Mouse (Mus musculus) right cerebral cortex, adult 2 months (tissue): ENCODE measurements around the gene Ascl2.

Experiments used
- DNase-seq, 2 experiments: peaks; one replicate each; pipeline ENCODE4 v3.0.0; 2021 to 2022; ENCODE audit warnings: low spot score in 2 of 2

Ascl2 gene

GRCm38 (mm10) chr7:143002679-143003078, 33.6 kb upstream of the Ascl2 start:
- no peak for DNase-seq

GRCm38 (mm10) chr7:142997403-142998150, 28.5 kb upstream of the Ascl2 start:
- DNase-seq: no peak

GRCm38 (mm10) chr7:142996998-142997397, 27.9 kb upstream of the Ascl2 start:
- no peak for DNase-seq

DNA sequence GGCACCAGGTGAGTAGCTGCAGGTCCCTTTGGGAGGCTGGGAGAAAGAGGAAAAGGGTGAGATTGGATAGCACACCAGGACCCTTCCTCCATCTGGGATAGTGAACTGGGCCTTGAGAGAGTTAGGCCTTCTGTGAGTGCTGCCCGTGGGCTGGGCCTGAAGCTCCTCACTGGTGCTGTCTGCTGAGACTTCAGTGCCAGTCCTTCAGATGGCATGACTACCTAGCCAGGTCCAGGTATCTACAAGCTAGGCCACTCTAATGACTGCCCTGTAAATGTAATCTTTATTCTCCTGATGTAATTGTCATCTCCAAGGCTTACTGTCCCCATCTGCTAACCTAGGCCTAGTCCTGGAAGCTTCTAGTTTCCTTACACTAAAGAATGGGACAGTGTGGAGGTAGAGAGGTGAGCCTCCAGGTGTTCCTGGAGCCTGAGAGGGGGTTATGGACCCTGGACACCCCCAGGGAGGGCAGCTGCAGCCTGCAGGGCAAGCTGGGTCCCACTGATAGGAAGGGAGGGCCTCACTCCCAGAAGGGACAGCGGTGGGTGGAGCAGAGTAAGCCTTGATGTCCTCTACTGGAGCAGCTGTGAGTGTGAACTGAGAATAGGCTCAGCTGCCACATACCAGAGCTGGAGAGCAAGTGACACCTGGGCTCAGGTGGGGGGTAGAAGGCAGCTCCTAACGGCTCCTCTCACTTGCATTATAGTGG, 26.7 kb upstream of the Ascl2 start:
- no peak for DNase-seq

DNA sequence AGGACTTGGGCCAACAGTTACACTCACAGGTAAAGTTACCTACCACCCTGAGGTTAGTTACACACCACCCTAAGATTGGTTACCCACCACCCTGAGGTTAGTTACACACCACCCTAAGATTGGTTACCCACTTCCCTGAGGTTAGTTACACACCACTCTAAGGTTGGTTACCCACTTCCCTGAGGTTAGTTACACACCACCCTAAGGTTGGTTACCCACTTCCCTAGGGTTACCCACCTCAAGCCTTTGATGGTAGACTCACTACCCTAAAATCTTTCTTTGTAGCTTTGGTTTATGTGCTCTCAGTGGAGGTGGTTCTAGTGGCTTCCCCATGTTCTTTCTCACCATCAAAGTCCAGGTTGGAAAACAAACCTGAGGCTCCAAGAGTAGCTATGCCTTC, 25.9 kb upstream of the Ascl2 start:
- no peak for DNase-seq

GRCm38 (mm10) chr7:142987718-142988117, 18.7 kb upstream of the Ascl2 start:
- DNase-seq: no peak

GRCm38 (mm10) chr7:142985146-142985545, 16.1 kb upstream of the Ascl2 start:
- DNase-seq: no peak

DNA sequence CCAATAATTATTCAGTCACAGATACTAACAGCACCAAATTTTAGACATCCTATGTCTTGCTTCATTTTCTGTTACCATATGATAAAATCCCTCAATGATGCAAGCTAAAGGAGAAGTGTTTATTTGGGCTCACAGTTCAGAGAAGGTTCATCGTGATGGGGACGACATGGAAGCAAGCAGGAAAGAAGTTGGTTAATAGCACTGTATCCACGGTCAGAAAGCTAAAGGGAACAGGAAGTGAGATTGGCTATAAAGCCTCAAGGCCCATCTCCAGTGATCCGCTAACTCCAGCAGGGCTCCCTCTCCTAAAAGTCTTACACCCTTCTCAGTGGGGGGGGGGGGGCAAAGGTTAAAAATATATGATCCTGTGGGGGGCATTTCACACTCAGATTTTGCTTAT, 12.8 kb upstream of the Ascl2 start:
- no peak for DNase-seq

DNA sequence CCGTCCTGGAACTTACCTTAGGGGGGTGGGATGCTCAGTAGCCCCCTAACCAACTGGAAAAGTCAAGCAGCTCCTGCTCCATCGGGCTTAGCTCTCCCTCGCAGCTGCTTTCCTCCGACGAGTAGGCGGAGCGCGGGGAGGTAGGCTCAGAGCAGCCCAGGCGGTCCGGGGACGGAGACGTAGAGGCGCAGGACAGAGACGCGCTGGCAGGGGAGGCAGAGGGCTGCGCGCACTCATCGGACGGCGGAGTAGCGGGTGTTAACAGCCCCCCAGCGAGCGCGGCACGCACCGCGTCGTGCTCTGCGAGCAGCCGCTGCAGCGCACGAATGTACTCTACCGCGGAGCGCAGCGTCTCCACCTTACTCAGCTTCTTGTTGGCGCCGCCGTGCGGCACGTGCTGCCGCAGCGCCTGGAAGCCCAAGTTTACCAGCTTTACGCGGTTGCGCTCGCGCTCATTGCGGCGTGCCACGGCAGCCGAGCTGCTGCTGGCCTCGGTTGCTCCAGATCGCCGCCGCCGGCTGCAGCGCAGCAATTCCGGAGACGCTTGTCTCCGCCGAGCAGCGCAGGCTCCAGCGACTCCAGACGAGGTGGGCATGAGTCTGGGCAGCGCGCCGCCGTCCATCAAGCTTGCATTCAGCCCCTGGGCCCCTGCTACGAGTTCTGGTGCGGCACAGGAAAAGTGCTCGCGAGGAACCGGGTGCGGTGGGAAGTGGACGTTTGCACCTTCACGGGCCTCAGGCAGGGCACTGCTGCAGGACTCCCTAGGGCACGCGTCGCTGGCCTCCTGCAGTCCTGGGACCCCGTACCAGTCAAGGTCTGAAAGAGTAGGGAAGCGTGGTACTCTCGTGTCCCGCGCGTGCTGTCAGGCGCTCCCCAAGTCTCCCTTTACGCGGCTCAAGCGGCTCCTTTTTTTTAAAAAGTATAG, 918 bp downstream of the Ascl2 start:
- DNase-seq: peak; percentile 68 to 75

- peak; percentile 12 to 15 for DNase-seq
Measured at GRCm38 (mm10) chr7:142967414-142967883, 1.6 kb downstream of the Ascl2 start.

- no peak for DNase-seq
Measured at GRCm38 (mm10) chr7:142959752-142960151, 9.3 kb downstream of the Ascl2 start.

- DNase-seq: no peak
Measured at GRCm38 (mm10) chr7:142958817-142959216, 10.2 kb downstream of the Ascl2 start.

- no peak for DNase-seq
Measured at GRCm38 (mm10) chr7:142956018-142956417, 13.0 kb downstream of the Ascl2 start.

DNA sequence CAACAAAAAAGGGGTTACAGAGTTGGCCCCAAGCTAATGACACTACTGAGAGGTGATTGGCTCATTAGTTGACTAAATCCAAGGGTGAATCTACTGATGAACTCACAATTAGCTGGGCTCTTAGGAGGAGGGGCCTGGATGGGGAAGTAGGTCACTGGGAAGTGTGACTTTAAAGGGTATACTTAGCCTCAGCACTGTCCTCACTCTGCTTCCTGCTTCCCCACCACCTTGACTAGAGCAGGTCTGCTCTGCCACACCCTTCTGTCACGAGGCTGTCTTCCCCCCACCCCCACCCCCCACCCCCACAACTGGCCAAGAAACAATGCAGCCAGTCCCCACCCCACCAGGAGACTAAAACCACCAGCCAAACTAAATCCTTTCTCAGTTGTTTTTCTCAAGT, 19.5 kb downstream of the Ascl2 start:
- no peak for DNase-seq

- no peak for DNase-seq
Measured at GRCm38 (mm10) chr7:142937631-142938030, 31.4 kb downstream of the Ascl2 start.

- no peak for DNase-seq
Measured at GRCm38 (mm10) chr7:142935708-142936107, 33.4 kb downstream of the Ascl2 start.

GRCm38 (mm10) chr7:142932469-142932868, 36.6 kb downstream of the Ascl2 start:
- no peak for DNase-seq

- no peak for DNase-seq
Measured at GRCm38 (mm10) chr7:142931028-142931427, 38.0 kb downstream of the Ascl2 start, which contains the start of gene Th. Gene Th, minus strand, starts transcription at chr7:142931128.

- no peak for DNase-seq
Measured at GRCm38 (mm10) chr7:142929516-142929915, 39.5 kb downstream of the Ascl2 start.

DNA sequence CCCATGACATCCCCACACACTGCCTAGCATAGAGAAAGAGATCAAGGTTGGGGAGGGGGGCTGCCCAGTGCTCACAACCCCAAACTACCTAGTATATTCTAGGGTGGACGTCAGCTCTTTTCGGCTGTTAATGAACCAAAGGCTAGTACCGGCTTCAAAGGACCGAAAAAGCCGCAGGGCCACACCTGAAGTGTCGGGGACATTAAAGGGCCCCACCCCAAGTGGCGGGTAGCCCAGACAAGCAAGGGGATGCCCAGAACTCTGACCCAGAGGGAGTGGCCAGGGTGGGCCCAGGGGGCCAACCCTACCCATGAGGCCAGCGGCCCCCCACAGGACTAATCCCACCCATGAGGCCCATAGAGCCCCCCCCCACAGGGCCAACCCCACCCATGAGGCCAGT, 41.8 kb downstream of the Ascl2 start:
- DNase-seq: no peak

DNA sequence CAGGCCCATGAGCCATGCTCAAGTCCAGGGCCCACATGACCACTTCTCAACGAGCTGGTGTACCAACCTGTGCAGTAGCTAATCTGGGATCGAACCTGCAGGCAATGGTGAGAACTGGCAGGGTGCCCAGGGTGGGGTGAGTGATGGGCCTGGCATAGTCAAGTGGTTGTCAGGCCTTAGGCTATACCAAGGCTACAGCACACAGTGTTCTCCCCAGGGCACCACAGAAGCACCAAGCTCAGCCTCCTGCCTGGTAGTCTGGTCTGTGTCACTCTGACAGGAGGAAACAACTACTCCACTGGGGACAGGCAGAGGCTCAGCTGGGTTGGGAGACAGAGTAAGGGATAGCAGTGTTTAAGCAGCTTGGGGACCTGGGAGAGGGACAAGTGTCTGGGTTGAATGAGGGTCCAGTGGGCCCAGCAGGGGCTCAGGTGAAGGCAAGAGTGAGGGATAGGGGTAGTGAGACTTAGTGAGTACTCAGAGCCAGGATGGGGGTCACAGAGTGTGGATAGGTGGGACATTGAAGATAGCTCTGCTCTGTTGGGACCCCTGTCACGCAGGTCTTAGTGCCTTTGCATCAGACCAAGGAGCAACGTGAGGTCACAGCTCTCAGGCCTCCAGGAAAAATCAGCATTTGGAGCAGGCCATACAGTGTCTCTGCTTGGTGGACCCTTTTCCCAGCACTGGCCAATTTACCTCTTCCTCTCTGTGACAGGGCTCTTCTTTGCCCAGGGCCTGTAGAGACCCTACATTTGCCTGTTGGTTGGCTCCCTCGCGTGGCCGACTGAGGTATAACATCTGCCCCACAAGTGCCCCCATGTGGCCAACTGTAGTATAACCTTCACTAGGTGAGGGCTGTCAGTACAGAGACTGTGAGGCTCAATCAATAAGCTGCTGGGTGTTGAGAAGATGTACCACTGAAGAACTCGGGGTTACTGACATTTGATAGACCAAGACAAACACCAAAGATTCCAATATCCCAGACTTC, 50.1 kb downstream of the Ascl2 start:
- peak; percentile 84 to 86 for DNase-seq
